Mouse (Mus musculus) kidney, adult 11 months (tissue): ENCODE data around the gene Morc2b.
"Not testable (repeated sequence)": the region's sequence is repeated elsewhere in the genome, so short reads cannot be mapped to it uniquely, and the experiment has no call there.

ENCODE experiments used
- DNase-seq: peaks from one replicate; pipeline ENCODE4 v3.0.0; 2022

Morc2b gene

DNA sequence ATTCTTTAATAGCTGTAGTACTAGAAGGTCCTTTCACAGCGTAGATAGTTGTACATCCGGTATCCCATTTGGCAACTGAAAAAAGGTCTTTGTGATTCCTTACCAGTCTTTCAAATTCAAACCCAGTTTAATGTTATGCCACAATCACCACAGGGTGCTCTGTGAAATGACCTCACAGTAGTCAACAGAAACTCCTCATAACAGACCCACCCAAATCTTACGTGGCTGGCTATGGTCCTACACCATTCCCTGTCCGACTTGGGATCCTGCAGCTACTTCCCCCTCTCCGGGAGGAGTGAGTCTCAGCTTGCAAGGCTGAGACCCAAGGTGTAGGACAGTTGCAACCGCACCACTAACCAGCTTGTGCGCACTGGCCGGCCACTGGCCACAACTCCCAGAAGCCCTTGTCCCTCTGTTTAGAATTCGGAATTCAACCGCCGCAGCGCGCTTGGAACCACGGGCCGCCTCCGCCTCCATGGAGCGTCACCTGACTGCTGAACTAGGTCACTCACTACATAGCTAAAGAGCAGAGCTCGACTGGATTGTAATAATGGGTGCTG is at the start of gene Morc2b:
Gene Morc2b, minus strand, starts transcription at position 423 of the 560 bp plus-strand sequence.
- no peak for DNase-seq

DNA sequence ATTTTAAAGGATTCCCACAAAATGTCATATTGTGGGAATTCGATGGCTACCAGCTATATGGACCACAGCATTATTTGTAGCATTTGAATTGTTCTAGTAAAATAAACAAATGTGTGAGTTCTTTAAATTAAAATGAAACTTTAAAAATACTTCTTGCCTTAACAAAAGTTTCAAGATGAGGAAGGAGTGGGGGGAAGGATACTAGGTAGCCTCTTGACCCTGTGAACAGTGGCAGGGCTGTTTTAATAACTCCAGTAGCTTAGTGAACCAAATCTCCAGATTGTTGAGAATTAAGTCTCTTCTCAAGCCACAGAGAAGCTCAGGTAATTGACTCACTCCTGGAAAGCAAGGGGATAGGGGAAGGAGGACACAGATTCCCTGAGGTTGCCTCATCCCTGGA is 28.7 kb upstream of the Morc2b start, which contains the start of gene Olfr55:
Gene Olfr55, plus strand, starts transcription at position 301 of the 400 bp plus-strand sequence.
- DNase-seq = not testable (repeated sequence)

DNA sequence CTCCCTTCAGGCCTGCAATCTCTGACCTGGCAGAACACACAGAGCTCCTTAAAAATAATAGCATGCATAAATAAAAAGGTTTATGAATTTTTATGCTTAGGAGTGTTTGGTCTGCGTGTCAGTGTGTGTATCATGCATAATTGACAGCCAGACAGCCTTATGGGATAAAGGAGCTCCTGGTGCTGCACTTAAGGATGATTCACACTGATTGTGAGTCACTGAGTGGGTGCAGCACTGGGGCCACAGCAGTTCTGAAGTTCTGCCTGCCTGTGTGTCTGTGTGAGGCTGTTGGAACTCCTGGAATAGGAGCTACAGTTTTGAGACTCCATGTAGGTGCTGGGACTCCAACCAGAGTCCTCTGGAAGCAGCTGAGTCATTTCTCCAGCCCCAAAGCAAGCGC is 13.2 kb downstream of the Morc2b start:
- no peak for DNase-seq

DNA sequence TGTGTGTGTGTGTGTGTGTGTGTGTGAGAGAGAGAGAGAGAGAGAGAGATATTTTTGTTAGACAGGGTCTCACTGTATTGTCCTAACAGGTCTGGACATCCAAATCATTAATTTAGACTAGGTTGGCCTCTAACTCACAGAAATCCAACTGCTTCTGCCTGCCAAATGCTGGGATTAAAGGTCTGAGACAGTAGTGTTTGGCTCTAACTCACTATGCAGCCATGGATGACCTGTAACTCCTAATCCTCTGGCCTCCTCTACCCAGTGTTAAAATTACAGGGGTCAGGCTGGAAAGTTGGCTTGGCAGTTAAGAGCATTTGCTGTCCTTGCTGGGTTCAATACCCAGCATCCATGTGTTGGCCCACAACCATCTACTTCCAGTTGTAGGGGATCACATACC is 14.9 kb downstream of the Morc2b start:
- no peak for DNase-seq

DNA sequence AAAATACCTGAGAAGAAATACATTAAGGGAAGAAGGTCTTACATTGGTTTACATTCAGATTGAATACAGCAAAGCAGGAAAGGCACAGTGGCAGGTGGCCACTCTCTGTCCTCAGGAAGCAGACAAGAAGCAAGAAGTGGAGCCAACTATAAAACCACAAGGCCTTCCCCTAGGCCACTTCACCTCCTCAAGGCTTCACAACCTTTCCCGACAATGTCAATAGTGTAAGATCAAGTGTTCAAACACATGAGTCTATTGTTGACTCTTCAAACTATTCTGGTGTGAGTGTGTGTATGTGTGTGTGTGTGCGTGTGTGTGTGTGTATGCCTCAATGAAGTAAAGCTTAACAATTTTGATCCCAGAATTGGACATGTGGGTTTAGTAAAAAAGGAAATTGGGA is 42.1 kb downstream of the Morc2b start:
- no peak for DNase-seq

DNA sequence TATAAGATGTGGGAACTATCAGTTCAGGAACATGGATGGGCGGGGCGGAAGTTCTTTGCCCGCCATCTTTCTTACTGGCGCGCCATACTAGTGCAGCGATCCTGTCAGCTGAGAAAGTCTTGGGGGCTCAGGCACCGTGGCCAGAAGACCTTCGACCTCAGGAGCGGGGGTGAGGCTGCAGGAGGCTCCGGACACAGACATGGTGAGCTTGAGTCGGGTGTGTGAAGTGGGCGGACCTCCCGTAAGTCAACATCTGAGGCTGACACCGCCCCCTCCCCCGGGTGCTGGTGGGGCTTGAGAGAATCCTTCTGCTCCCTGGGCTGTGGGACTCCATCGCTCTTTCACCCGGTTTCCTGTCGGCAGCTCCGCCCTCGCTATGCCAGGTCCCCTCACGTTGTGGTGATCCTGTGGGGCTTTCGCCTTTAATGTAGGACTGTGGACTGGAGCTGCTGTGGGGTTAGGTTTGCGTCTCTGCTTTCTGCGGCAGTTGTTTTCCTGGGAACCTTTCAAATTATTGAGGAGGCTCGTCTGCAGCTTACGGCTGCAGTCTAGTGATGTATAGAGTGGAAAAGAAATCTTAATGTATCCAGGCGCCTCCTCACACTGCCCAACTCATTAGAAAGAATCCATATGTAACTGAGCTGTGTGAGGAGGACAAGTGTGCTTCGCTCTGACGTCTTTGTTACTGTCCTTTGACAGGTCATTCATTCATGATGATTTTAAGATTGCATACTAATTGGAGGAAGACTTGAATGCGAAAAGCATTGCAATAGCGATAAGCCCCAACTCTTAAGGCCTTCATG is 46.9 kb downstream of the Morc2b start:
- peak; percentile 92 for DNase-seq

DNA sequence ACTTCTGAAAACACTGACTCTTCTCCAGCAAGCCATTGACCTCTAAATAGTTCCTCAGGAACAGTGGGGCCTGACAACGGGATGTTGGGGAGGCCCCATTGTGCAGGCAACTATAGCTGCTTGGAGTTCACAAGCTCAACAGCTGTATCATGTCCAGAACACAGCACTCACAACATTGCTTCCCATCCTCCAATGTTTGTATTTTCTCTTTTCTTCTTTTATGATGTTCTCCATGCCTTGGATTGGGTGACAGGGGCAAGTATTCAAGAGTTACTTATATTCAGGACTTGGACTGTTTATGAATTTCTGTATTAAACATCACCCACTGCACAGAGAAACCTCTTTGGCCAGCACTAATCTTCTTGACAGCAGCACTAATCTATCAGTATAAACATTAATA is 47.9 kb downstream of the Morc2b start:
- DNase-seq = no peak

DNA sequence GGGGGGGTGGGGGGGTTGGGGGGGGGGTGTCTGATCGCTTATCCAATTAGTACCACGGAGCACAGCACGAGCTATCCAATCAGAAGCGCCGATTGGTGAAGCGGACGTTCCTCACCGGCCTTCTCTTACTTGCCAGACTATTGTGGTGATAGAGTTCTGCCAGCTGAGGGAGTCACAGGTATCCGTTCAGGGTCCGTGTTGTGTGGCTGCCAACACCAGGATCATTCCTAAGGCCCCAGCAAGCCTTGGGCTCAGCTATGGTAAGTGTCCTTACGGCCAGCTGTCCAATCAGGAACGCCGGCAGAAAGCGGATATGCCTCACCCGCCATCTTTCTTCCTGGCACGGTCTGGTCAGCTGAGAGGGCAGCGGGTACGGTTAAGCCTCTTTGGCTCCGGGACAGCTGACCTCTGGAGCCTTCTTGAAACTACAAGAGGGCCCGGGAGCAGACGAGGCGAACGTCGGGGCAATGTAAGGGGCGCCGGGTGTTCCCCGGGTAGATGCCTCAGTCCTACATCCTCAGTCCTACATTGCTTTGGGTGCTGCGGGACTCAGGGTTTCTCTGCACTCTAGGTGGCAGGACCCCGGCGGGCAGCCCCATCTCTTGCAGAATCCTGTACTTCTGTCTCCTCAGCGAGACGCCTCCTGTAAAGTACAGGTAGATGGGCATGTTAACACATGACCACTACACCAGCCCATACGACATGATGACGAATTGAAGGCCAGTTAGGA is 50.1 kb downstream of the Morc2b start, which contains the start of gene Zfp563:
Gene Zfp563, plus strand, starts transcription at position 91 of the 730 bp plus-strand sequence.
- DNase-seq = peak; percentile 97

DNA sequence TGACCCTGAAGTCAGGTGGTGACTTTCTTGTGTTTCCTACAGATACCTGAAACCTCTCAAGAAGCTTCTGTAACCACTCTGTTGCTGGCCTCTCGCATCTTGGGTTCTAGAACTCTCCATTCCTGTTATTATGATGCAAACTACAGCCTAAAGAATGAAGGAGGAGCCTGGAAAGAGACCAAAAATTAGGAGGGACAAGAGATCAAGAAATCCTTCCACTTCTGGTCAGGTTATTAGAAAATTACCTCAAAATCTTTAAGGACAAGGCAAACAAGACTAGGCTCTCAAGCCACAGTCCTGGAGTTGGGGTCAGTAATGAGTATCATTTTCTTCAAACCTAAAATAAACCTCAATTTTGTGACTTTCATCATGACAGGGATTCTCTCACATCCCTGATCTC is 71.5 kb downstream of the Morc2b start, which contains the start of gene 4921501E09Rik:
Gene 4921501E09Rik, minus strand, starts transcription at position 101 of the 400 bp plus-strand sequence.
- no peak for DNase-seq
